Mouse (Mus musculus): ENCODE results near the gene Sh3pxd2b.
A peak's percentile ranks its signal among the peaks of the same experiment; 100 is the strongest.

Gene Sh3pxd2b

DNA sequence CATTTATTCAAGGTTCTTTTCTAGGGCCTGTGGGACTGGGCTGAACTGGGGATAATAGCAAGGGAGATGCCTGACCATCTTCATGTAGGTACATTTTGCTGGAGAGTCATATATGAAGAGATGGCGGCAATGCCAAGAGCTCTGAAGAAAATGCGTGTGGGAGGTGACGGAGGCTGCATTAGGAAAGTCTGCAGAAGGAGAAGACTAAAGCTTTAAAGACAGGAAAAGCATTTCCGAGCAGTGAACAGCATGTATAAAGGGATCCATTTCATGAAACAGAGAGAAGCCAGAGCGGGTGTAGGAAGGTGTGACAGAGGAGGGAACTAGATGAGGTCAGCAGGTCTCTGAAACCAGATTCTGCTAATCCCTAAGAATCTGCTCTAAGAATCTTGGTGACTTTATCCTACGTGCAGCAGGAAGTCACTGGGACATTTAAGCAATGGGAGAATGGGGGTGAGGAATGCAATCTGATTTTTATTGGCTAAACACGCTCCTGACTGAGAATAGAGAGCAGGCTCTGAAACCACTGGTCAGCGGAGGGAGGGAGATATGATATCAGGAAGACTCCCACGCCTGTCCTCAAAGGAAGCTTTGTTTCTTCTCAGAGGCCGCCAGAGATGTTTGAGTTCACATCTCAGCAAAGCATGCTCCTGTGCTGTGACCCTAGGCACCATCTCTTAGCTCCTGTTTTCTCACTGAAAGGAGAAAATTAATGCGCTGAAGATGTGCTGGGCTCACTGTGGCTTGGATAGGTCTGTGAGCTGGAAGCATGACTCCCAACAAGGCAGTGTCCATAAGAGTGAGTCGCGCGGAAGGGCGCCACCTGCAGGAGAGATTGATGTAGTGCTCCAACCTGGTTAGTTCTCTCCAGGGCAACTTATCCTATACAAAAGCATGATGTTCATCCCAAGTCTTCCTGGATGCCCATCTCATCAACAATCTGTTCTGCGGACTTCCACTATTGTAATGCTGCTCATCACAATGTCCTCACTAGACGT is 6.8 kb upstream of the Sh3pxd2b start:
- peak in 1 of 2 experiments; percentile 46 for DNase-seq (ENCODE audit: low spot score in 2 of 2)

DNA sequence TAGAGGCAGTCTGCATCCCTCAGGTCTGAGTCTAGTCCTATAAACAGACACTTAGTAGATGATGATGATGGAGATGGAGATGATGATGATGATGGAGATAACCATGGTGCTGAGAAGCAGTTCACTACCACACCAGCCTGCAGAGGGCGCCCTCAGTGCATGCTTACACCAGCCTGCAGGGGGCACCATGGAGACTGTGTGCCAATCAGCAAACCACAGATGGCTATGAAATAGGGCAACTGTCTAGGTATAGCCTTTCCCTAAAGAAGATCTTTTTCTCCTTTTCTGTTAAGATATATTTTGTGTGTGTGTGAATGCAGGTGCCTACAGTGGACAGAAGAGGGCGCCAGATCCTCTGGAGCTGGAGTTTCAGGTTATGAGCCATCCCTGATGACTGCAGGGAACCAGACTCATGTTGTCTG is 4.8 kb upstream of the Sh3pxd2b start:
- DNase-seq (ENCODE audit: low spot score in 2 of 2) = peak in 1 of 2 experiments; percentile 61

DNA sequence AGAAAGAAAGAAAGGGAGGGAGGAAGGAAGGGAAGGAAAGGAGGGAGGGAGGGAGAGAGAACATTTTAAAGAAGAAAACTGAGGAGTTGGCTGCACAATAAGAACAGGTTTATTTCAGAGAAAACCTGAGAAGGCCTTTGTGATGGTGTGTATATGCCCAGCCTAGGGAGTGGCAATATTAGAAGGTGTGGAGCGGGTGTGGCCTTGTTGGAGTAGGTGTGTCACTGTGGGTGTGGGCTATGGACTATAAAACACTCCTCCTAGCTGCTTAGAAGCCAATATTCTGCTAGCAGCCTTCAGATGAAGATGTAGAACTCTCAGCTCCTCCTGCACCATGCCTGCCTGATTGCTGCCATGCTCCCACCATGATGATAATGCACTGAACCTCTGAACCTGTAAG is 4.3 kb upstream of the Sh3pxd2b start:
- no peak for DNase-seq (ENCODE audit: low spot score in 2 of 2)

DNA sequence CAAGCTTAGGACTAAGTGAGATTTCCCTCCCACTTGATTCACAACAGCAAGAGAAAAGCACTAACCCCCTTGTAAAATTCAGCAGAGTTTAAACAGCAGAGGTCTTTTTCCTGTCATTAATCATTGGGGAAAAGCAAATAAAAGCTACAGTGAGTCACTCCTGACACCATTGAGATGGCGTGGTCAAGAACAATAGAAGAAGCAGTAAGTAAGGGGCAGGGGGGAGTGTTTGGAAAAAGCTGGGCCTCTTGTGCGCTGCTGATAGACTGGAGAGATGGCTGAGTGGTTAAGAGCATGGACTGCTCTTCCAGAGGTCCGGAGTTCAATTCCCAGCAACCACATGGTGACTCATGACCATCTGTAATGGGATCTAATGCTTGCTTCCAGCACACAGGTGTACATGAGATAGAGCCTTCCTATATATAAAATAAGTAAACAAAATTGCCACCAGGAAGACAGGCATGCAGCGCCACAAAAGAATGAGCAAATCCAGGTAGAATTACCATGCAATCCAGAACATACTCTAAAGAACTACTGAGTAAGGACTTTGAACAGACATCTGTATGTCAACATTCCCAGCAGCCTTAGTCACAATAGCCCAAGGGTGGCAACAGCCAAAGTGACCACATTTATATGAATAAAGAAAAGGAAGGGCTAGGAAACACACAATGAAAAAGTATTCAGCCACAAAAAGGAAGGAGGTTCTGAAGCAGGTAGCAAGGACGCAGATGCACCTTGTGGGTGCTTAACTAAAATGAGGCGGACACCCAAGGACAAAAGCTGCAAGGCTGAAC is 1.9 kb upstream of the Sh3pxd2b start:
- DNase-seq (ENCODE audit: low spot score in 2 of 2) = no peak

DNA sequence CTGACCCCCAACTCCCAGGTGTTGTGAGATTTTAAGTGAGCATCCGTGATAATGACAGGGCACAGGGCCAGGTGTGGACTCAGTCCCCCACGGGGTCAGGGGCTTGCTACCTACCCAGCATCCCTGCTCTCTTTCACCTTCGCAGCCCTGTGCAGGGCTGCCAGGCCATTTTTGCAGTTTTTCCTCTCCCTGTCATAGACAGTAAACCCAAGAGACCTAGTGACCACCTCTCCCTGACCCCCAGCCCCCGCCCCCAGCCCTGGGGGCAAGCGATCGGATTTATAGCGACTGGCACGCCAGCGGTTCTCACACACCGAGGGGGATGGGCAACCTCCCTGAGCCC is 385 bp upstream of the Sh3pxd2b start:
- DNase-seq (ENCODE audit: low spot score in 2 of 2) = no peak

DNA sequence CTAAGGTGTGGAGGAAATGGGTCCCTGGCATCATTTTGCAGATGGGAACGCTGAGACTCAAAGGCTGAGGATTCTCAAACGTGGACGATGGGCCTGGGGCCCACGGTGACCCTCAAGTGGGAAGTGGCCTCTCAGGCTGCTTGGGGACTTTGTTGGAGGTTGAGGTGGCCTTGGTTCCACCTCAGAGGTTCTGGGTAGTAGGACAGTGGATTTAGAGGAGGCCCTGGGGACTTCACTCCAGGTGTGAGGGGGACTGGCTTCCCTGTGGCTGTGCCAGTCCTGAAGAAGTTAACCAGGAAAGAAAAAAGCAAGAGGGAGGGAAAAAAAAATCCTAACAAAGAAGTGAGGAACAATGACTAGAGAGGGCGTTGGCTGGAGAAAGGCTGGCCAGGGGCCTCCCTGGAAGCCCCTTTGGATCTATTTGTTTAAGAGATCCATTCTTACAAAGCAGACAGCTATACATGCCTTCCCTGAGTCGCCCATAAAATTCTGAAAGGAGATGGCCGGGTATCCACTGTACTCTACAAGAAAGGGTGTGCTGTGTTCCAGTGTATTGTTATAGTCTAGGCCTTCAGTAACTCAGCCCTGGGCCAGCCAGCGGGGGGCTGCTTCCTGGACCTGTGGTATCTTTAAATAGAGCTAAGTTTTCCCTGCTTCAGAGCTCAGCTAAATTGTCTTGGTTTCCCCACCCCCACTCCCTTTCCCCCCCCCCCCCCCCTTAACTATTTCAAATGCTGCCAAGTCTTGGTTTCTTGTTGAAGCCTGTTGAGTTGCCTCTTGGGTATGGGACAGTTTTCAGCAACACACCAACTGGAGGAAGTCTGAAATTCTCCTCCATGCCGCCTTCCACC is 1.0 kb downstream of the Sh3pxd2b start:
- DNase-seq (ENCODE audit: low spot score in 2 of 2) = no peak

DNA sequence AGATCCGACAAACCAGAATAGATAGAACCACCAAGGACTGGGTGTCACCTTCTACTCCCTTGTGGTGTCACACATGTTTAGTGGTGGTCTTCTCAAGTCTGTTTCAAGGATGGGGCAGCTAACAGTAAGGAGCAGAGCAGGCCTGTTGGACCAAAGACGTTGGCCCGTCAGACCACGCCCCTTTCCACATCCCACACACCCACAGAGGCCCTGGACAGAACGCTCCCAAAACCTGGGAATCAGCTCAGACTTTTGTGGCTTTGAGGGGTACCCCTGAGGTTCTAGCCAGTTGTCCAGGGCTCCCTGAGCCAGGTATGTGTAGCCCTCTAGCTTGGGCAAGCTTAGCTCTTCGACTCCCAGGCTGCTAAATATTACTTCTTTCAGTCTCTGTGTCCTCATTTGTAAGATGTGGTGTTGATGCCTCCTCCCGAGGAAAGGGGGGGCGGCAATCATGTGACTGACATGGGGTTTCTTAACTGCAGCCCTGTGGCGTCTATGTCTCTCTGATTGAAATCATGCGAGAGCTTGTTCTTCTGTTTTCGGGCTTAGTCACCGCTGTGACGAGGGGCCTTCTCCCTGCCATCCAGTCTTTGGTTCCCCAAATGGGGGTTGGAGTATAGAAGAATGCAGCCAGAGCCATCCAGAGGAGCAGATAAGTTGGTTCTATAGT is 1.8 kb downstream of the Sh3pxd2b start:
- DNase-seq (ENCODE audit: low spot score in 2 of 2) = no peak

DNA sequence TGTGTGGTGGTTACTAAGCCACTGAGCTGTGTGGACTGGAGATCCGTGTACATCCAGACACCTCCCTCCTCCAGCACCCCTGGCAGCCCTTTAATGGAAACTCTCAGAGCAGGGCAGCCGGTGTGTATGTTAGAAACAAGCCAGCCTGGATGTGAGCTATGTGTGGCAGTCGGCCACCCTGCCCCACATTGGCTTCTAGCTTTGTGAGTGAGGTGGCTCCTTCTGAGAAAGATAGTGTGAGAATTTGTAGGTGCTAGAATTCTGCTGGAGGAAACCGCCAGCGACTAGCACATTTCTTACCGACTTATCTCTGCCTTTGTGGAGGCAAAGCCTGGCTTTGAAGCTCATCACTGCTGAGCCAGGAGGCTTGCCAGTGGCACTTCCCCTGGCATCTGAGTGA is 5.3 kb downstream of the Sh3pxd2b start:
- DNase-seq (ENCODE audit: low spot score in 2 of 2) = no peak

DNA sequence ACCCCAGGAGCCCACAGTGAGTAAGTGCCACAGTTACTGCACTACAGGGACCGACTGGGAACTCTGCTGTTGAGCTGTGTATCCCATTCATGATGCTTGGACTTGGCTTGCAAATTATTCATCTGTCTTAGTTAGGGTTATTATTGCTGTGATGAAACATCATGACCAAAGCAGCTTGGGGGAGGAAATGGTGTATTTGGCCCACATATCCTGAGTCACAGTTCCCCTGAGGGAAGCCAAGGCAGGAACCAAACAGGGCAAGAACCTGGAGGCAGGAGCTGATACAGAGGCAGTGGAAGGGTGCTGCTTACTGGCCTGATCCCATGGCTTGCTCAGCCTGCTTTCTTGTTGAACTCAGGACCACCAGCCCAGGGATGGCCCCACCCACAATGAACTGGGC is 7.8 kb downstream of the Sh3pxd2b start:
- no peak for DNase-seq (ENCODE audit: low spot score in 2 of 2)

DNA sequence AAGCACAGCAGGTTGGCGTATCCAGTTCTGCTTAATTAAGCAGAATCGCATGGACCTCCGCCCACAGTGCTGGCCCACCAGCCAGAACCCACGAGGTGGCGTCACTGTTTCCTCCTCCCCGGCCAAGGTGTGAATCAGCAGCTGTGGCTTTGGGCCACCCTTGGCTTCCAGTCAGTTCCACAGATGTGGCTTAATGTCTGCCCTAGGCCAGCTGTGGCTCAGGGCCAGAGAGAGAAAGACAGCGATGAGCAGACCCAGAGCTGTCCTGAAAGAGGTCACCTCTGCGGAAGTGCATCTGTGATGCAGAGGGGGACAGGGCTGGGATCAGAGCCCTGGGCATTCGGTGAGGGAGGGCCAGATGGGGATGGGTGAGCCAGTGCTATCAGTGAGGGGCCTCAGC is 10.1 kb downstream of the Sh3pxd2b start:
- no peak for DNase-seq (ENCODE audit: low spot score in 2 of 2)

DNA sequence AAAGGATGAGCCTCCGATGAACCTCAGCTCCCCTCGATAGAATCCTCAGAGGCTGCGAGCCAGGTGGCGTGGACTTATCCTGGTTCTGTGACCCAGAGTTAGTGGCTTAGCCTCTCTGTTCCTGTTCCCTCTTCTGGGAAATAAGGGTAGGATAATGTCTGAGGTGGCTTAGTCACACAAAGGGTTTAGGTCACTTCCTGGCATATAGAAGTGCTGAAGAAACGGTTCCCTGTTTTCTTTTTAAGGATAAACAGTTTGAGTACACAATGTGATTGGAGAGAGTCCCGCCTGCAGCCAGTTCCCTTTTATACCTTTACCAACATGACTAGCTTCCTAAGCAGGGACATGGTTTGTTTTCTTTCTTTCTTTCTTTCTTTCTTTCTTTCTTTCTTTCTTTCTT is 10.8 kb downstream of the Sh3pxd2b start:
- DNase-seq (ENCODE audit: low spot score in 2 of 2) = no peak

DNA sequence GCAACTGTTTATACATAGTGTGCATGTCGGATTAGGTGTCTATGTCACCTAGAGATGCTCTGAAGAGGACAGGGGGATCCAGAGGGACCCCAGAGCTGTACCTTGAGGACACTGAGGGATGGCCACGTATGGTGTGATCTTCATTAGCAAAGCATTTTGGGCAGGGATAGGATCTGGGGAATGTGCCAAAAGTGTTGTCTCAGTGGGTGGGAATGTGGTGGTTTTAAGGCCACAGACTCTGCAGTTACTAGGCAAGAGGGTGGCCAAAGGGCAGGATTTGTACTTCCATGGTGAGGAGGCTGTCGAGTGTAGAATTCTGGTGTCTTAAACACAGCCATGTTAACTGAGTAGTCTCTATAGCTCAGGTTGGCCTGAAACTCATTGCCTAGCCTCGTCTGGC is 11.9 kb downstream of the Sh3pxd2b start:
- no peak for DNase-seq (ENCODE audit: low spot score in 2 of 2)

DNA sequence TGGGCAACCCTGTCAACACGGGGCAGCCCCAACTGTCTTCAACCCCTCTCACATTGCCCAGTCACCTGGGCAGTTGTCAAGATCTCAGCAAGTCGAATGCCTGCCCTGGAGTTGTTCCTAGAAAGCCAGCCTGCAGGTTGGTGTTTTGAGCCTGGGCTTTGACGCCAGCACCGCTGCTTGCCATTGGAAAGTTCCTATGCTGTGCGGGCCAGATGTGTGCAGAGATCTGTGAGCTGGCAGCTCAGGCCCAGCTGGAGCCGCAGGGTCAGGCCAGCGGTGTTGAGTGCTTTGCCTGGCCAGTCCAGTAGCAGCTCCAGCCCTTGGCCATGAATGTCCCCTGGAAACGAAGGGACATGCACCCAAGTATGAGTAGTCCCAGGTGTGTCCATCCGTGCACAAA is 14.2 kb downstream of the Sh3pxd2b start:
- no peak for DNase-seq (ENCODE audit: low spot score in 2 of 2)

DNA sequence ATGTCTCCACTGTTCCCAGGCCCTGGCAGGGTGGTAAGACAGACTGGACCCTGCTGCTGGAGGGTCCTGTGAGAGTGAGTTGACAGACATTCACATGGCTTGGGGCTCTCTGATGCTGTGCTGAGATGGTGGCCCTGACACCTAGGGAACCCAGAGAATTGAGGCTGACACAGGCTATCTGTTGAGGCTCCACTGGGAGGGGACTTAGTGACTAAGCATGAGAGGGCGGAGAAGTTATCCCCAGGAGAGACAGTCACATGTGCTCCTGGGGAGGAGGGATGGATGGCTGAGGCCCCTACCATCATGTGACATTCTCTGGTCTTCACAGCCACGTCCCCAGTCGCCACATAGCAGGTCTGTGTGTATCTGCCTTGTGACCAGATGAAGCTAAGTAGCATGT is 15.6 kb downstream of the Sh3pxd2b start:
- DNase-seq (ENCODE audit: low spot score in 2 of 2) = no peak

DNA sequence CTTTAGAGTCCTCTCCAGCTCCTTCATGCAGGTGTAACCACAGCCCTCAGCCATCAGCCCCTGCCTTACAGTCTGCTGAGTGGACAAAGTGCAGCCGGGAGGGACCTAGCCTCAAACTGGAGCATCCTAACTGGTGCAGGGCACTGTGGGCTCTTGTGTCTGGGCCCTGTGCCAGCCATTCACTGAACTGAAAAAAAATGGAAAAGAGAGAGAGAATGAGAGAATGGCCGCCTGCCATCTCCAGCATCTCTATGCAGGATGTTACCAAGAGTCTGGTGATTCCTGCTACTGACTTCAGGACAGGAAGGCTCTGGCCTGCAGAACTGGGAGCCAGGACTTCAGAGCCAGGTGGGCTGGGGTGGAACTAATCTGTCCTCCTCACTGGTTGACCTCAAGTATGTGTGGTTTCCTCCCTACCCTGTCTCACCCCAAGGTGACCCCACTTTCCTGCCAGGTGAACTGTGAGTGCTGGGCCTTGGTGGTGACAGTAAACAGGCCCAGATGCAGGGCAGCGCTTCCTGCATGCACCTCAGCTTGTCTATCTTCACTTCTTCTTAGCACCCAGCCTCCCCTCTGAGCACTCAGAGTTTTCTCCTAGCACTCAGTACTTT is 16.1 kb downstream of the Sh3pxd2b start:
- peak; percentile 24 to 25 for DNase-seq (ENCODE audit: low spot score in 2 of 2)

DNA sequence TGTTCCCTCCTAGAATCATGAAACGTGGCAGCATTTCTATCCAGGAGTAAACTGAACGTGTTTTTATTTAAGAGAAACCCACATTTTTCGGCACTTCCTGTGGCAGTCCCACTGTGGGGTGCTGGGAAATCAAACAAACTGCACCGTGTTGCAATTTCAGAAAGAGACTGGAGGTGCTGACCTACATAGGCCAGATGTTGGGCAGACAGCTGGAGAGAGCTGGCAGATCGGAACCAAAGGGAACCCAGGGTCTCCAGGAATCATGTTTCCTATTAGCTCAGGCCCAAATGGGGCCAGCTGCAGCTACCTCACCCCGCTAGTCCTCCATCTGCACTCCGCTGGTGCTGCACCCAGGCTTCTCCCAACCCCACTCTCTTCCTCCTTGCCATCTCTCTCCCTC is 16.8 kb downstream of the Sh3pxd2b start:
- peak in 1 of 2 experiments; percentile 16 for DNase-seq (ENCODE audit: low spot score in 2 of 2)

DNA sequence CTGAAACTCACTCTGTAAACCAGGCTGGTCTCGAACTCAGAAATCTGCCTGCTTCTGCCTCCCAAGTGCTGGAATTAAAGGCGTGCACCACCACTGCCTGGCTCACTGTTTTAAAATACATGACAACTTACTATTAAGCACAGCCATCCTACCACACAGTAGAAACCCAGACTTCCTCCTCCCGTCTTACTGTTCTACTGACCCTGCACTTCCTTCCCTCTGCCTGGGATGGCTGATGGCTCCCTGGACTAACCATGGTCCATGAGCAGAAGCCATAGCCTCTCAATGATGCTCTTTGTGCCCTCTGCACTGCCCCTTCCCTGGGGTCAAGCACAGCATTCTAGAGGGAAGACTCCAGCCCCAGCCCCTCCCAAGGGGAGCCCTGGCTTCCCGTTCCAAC is 17.9 kb downstream of the Sh3pxd2b start:
- no peak for DNase-seq (ENCODE audit: low spot score in 2 of 2)

DNA sequence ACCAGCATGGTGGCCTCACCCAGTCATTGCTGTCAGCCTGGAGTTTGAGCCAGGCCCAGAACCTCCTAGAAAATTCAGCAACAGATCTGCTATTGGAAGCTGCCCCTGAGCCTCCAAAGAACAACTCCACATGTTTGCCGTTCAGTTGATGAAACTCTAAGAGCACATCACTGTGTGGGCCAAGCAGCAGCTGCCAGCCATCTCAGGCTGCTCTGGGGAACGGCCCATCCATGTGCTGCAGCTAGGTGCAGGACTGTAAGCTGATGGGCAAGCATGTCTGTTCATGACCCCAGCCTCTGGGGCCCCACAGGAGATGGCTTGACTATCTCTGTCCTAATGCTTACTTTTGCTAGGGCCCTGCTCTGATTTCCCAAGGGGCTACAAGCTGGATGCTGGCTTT is 19.4 kb downstream of the Sh3pxd2b start:
- no peak for DNase-seq (ENCODE audit: low spot score in 2 of 2)

DNA sequence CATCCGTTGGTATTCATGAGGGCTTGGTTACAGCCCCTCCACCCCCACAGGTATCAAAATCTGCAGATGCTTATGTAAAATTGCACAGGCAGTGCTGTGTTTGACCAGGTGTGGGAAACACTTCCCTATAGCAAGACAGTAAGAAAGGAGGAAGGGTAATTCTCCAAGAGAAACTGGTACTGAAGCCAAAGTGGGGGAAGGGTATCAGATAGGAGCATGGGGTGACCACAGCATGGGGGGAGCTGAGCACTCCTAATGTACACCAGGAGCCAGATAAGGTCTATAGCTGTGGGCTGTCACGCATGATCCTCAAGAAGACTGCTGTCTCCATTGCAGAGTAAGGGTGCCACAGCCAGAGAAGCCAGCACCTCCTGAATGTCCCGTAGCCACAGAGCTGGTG is 21.4 kb downstream of the Sh3pxd2b start:
- DNase-seq (ENCODE audit: low spot score in 2 of 2) = no peak

DNA sequence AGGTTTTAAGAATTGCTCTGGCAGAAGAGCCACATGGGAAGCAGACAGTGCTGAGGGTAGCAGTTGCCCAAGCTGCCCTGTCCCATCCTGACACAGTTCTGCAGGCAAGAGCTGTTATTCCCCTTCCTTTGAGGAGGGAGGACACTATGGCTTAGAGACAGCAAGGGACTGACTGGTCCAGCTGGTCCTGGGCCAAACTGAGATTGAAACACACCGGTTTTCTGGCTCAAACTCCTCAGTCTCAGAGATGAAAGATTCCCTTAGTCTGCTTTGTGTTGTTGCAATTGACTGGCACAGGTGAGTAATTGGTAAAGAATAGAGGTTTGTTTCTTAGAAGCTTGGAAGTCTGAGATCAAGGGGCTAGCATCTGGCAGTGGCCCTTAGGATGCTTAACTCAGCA is 23.3 kb downstream of the Sh3pxd2b start:
- DNase-seq (ENCODE audit: low spot score in 2 of 2) = no peak
